Mouse (Mus musculus) bone marrow, adult 2 months (tissue): Measurements from ENCODE around the gene Prkn. TPM values are rescaled to one million over a fixed set of nuclear protein-coding genes. Genes with fewer than 3 reads are reported as not detected.

Experiments used
- H3K27ac ChIP-seq: fragments of 200-500 bp; 2 replicates; pipeline ENCODE4 v1.5.1; 2012; ENCODE audit warnings: low read depth, mild to moderate bottlenecking, control low read depth, inconsistent platforms, low read length; ENCODE audit not compliant: control insufficient read depth, poor library complexity, insufficient read depth
- H3K4me1 ChIP-seq: fragments of 200-500 bp; 2 replicates; pipeline ENCODE4 v1.6.1; 2011; ENCODE audit warnings: low read length; ENCODE audit not compliant: control insufficient read depth, insufficient read depth
- H3K4me3 ChIP-seq: fragments of 200-500 bp; replicated peaks from 2 replicates; pipeline ENCODE3; 2011; ENCODE audit warnings: mild to moderate bottlenecking, low read depth, low read length, control low read depth; ENCODE audit not compliant: control insufficient read depth
- CTCF ChIP-seq: fragments of 200-500 bp; IDR thresholded peaks from 2 replicates; pipeline ENCODE4 v1.5.1; 2011; ENCODE audit warnings: low read length, control low read depth; ENCODE audit not compliant: control insufficient read depth, insufficient read depth
- POLR2A ChIP-seq: fragments of 200-500 bp; IDR thresholded peaks from 2 replicates; pipeline ENCODE4 v1.6.1; 2011; ENCODE audit warnings: low read depth, mild to moderate bottlenecking, control low read depth, low read length, borderline replicate concordance; ENCODE audit not compliant: control insufficient read depth
- WGBS: fragments of 180-500 bp; shearing (Covaris S2); methylation state at CpG from one replicate; pipeline ENCODE4 v1.1.7; 2018; 5-methylcytosine and 5-hydroxymethylcytosine counted together
- polyA plus RNA-seq: library from polyadenylated mRNA; stranded (reverse); fragments of >200 nt; gene quantifications from 2 replicates; pipeline ENCODE4 v1.2.4, GENCODE M21; 2011; ENCODE audit warnings: low replicate concordance; ENCODE audit not compliant: missing spikeins, insufficient read depth, insufficient read length

Prkn gene
- polyA plus RNA-seq, 1 experiment: 2.5 TPM

DNA sequence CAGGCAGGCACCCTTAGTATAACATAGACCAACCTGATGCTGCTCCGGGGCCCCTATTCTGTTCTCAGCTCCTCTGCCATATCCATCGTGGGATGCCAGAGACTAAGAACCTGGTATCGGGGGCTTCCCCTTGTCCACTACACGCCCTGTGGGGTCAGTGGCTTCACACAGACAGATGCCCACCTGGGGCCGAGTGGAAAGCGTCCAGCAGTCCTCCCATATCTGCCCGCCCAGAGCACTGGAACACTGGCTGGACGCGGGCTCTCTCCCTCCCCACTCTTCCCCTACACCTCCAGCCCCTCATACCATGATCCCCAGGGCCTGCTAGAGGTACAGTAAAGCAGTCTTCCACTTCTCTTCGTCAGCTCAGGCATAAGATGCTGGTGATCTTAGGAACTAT is 277.3 kb downstream of the Prkn start:
- Histone ChIP-seq H3K27ac (no peak overlapping the region), H3K4me1 (no peaks in the 10 kb centered on the region), H3K4me3 (no peak overlapping the region)
- 70% methylated on average over 10 of the region's 10 CpGs for WGBS
- TF ChIP-seq POLR2A (no peak), CTCF (no peak)

GRCm38 (mm10) chr17:11124048-11124447 is 283.9 kb downstream of the Prkn start:
- TF ChIP-seq CTCF (no peak), POLR2A (no peak)

GRCm38 (mm10) chr17:11127217-11127616 is 287.0 kb downstream of the Prkn start:
- Histone ChIP-seq H3K4me1 (no peaks in the 10 kb centered on the region), H3K4me3 (no peak overlapping the region), H3K27ac (no peak overlapping the region)
- TF ChIP-seq POLR2A: no peak
- TF ChIP-seq CTCF: no peak
- 60% methylated on average over 1 of the region's 1 CpGs for WGBS

More at GRCm38 (mm10) chr17:11124048-11124447, 283.9 kb downstream of the Prkn start:
- no peaks in the 10 kb centered on the region for H3K4me1 ChIP-seq
- no peak overlapping the region for H3K4me3 ChIP-seq
- 77% methylated on average over 7 of the region's 7 CpGs for WGBS
- no peak overlapping the region for H3K27ac ChIP-seq

DNA sequence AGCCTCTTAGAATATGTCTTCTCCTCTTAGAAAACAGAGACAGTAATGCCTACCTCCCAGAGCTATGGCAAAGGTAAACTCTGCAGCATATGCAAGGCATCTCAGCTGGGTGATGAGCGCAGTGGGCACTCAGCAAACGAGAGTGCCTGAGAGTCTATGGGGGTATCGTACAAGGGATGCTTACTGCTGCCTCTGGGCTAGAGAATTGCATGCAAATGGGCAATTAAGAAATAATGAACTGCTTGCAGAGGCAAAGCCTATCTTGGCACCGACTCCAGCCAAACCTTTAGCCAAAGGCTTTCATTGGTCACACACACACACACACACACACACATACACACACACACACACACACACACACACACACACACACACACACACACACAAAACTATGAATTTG is 290.7 kb downstream of the Prkn start:
- no peak overlapping the region for H3K4me3 ChIP-seq
- 83% methylated on average over 4 of the region's 4 CpGs for WGBS
- H3K4me1 ChIP-seq: no peaks in the 10 kb centered on the region
- TF ChIP-seq POLR2A: no peak
- TF ChIP-seq CTCF: no peak
- no peak overlapping the region for H3K27ac ChIP-seq

DNA sequence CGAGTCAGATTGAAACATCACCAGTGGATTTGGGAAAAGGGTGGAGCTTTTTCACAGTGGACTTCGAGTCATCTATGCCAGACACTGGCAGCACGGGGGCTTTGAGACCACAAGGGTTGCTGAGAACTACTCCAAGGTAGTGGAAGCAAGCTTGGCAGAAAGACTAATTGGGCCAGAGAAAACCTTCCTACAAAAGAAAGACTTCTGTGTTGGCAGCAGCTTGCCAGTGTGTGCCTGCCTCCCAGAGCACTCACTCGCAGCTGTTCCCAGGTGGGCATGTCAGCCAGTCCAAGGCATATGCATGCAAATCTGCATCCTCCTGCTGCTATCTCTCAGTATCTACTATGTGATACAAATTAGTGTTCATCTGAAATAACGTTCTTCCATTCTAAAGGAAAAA is 302.1 kb downstream of the Prkn start:
- H3K4me3 ChIP-seq: no peak overlapping the region
- no peak overlapping the region for H3K27ac ChIP-seq
- 79% methylated on average over 5 of the region's 5 CpGs for WGBS
- TF ChIP-seq POLR2A (no peak), CTCF (no peak)
- no peaks in the 10 kb centered on the region for H3K4me1 ChIP-seq

DNA sequence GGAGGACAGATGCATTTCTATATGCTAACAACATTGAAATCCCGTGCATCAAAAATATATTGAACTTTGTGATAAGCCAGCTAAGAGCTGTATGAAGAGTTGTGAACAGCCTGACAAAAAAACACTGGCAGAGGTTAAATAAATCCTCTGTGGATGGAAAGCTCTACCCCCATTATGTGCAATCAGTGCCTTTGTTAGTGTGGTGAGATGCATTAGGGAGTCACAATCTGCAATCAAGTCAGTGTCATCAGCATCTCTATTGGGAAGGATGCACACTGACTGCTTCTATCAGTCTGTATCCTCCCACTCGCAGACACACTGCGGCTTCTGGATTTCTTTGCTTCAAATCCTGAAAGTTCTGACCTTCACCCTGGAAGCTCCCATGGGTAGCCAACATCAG is 315.9 kb downstream of the Prkn start:
- Histone ChIP-seq H3K27ac (no peak overlapping the region), H3K4me3 (no peak overlapping the region), H3K4me1 (no peaks in the 10 kb centered on the region)
- TF ChIP-seq POLR2A (no peak), CTCF (no peak)
- 82% methylated on average over 3 of the region's 3 CpGs for WGBS

DNA sequence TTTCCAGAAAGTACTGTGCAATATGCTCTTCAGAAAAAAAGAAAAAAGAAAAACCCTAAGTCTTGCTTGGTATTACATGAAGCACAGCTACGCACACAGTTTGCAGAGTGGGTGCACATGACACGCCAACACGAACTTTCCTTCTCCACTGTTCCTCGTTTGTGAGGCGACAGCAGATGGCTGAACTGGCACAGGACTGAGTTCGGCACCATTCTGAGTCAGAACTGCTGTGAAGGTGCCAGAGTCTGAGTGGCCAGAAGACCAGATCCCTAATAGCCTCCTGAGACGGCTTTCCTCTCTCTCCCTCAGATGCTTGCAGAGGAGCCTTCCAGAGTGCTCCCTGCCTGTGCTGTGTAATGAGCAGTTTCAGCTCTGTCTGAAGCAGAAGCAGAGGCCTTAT is 317.4 kb downstream of the Prkn start:
- 65% methylated on average over 7 of the region's 7 CpGs for WGBS
- H3K4me3 ChIP-seq: no peak overlapping the region
- H3K27ac ChIP-seq: no peak overlapping the region
- H3K4me1 ChIP-seq: no peaks in the 10 kb centered on the region
- TF ChIP-seq POLR2A: no peak
- TF ChIP-seq CTCF: no peak

DNA sequence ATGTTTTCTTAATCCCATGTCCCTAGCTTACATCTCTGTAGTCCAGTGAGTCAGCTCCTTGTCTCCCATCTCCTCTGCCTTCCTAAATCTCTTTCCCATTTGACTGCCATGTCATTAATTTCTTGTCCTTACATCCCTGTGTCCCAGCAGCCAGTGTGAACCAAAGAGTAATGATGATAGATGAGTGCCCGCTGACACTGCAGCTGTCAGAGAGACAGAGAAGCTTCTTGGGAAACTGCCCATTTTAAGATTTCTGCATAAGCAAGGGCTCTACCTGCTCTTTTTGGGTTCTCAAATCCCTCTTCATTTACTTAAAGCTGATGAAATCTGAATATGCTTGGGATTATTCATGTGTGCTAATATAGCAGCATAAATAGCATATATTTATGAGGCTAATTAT is 321.3 kb downstream of the Prkn start:
- WGBS: 84% methylated on average over 1 of the region's 1 CpGs
- no peaks in the 10 kb centered on the region for H3K4me1 ChIP-seq
- TF ChIP-seq POLR2A (no peak), CTCF (no peak)
- no peak overlapping the region for H3K27ac ChIP-seq
- no peak overlapping the region for H3K4me3 ChIP-seq

DNA sequence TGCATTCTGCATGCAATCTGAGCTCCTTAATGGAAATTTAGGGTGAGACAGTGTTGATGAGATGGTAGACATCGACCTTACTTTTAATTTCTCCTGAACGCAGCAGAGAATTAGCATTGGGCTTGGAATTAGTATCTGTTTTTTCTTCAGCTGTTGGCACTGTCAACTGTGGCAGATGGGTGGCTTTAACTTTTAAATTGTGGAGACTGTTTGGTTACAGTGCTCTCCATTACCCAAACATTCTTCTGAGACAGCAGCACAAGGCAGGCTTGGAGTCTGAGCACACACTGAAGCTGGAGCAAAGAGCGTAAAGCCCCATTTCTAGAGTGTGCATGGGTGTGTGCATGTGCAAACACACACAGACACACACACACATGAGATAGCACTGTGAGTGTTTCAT is 322.6 kb downstream of the Prkn start:
- H3K4me3 ChIP-seq: no peak overlapping the region
- no peak overlapping the region for H3K27ac ChIP-seq
- WGBS: 79% methylated on average over 3 of the region's 3 CpGs
- no peaks in the 10 kb centered on the region for H3K4me1 ChIP-seq
- TF ChIP-seq CTCF (no peak), POLR2A (no peak)

DNA sequence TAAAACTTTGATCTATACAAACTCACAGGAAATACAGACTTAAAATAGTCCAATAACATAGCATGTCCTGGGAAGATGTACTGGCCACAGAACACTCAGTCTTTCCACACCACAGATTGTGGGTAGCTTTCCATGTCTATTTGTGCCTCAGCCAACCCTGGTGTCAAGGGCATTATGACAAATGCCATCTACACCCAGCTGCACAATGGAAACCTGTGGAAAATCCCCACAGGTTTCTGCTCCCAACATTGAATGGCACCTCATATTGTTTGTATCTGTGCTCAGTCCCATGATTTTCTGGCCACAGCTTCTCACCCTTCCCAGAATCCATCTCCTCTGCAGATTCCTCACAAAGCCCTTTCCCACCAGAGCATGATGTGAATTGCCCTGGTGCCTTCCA is 347.2 kb downstream of the Prkn start:
- TF ChIP-seq CTCF: no peak
- no peak for TF ChIP-seq POLR2A
- no peak overlapping the region for H3K4me3 ChIP-seq
- no peak overlapping the region for H3K27ac ChIP-seq
- no peaks in the 10 kb centered on the region for H3K4me1 ChIP-seq
